Mouse (Mus musculus) liver, embryonic 14.5 days (tissue): Measurements from ENCODE around the gene Slc1a5.

Experiments
- CTCF ChIP-seq: IDR thresholded peaks from 2 replicates; pipeline ENCODE4 v1.5.1; 2016; ENCODE audit warnings: antibody characterized with exemption, low read depth, control low read depth
- EP300 ChIP-seq: IDR thresholded peaks from 2 replicates; pipeline ENCODE4 v1.6.1; 2016; ENCODE audit warnings: antibody characterized with exemption, low read depth

DNA sequence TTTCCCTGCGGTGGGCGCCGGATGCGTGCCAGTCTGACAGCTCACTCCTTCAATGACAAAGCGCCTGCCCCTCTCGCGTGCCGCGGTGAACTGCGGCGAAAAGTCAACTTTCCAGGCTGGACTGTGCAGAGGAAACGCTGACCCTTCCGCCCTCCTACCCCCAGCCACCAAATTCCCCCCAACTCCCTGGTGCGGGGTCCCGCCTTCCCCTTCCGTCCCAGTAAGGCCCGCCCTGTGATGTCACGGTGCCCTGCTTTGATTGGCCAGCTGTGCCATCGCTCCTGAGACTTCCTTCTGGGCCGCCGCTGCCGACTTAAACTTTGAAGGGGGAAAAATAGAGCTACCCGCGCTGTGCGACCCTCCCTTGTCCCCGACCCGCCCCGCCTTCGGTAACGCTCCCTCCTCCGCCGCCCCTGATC, 61.5 kb downstream of the Slc1a5 start, which contains the start of gene Prkd2:
- TF ChIP-seq CTCF (no peak), EP300 (no peak)
